Mouse (Mus musculus): Measurements from ENCODE around the gene Tmem183a. TPM values are rescaled to one million over a fixed set of nuclear protein-coding genes. Genes with fewer than 3 reads are reported as not detected.

The Tmem183a gene
- polyA plus RNA-seq, 1 experiment from 2014 or later: 134 TPM

- H3K9ac ChIP-seq: no peak within 1 kb of the TSS
Measured at GRCm38 (mm10) chr1:134332770-134333271, 29.0 kb downstream of the Tmem183a start, which contains the start of gene Ppfia4. Gene Ppfia4, minus strand, starts transcription at chr1:134332928.

GRCm38 (mm10) chr1:134331879-134332635, 29.7 kb downstream of the Tmem183a start:
- WGBS: 60% methylated on average over 20 of the region's 20 CpGs

More at GRCm38 (mm10) chr1:134332770-134333271, 29.0 kb downstream of the Tmem183a start, which contains the start of gene Ppfia4:
- H3K27me3 ChIP-seq (ENCODE audit: control insufficient read depth, insufficient read depth, low read length): no peaks in the 10 kb centered on the region
- no peak for DNase-seq (ENCODE audit: low spot score)
- no peak within 1 kb of the TSS for H3K4me2 ChIP-seq (replicated peaks)
- ATAC-seq (ENCODE audit: low FRiP score): peak; percentile 64; the same call in 1 of the 2 replicates
- H3K4me3 ChIP-seq (replicated peaks; ENCODE audit: low read length): no peak within 1 kb of the TSS
- no peaks in the 10 kb centered on the region for H3K9me3 ChIP-seq (ENCODE audit: control insufficient read depth, low read length)
- no peaks in the 10 kb centered on the region for H3K36me3 ChIP-seq (replicated peaks; ENCODE audit: control insufficient read depth, insufficient read depth)
- 0 out of 2 replicates have a peak, but pooled peaks cover 3% of the 10 kb centered on the region for H3K4me1 ChIP-seq (replicated peaks; ENCODE audit: control insufficient read depth, insufficient read depth, low read length)
- H3K27ac ChIP-seq: no peak within 1 kb of the TSS
- 47% methylated on average over 13 of the region's 13 CpGs for WGBS

DNA sequence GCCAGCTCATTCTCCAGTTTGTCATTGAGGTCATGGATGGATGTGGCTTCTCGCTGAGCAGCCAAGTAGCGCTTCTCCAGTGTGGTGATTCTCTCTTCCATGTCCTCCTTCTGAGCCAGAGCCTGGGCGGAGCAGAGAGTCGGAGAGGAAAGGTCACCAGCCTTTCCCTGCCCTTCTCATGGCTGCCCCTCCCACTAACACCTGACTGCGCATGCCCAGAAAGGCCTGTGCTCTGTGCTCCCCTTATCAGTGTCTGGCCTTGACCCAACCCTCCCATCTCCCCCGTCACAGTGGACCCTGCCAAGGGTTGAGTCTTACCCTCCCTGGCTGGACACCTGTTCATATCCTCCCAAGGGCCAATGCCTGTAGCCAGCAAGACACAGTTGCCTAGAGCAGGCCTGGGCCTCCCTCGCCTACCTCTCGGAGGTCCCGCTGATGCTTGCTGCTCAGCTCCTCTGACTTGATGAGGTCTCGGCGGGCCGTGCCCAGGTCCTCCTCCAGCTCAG, 34.9 kb downstream of the Tmem183a start:
- no peaks in the 10 kb centered on the region for H3K4me1 ChIP-seq (replicated peaks; ENCODE audit: control insufficient read depth, insufficient read depth, low read length)
- no peaks in the 10 kb centered on the region for H3K27me3 ChIP-seq (ENCODE audit: control insufficient read depth, insufficient read depth, low read length)
- H3K36me3 ChIP-seq (replicated peaks; ENCODE audit: control insufficient read depth, insufficient read depth): no peaks in the 10 kb centered on the region
- DNase-seq (ENCODE audit: low spot score): no peak
- H3K9ac ChIP-seq: no peak overlapping the region
- no peak overlapping the region for H3K4me3 ChIP-seq (replicated peaks; ENCODE audit: low read length)
- no peak overlapping the region for H3K4me2 ChIP-seq (replicated peaks)
- H3K9me3 ChIP-seq (ENCODE audit: control insufficient read depth, low read length): no peaks in the 10 kb centered on the region
- no peak for ATAC-seq (ENCODE audit: low FRiP score)
- H3K27ac ChIP-seq: no peak overlapping the region
- WGBS: 90% methylated on average over 12 of the region's 12 CpGs

More at GRCm38 (mm10) chr1:134331879-134332635, 29.7 kb downstream of the Tmem183a start:
- H3K4me3 ChIP-seq (replicated peaks; ENCODE audit: low read length): no peak overlapping the region
- H3K4me2 ChIP-seq (replicated peaks): no peak overlapping the region
- ATAC-seq (ENCODE audit: low FRiP score): no peak
- H3K9me3 ChIP-seq (ENCODE audit: control insufficient read depth, low read length): no peaks in the 10 kb centered on the region
- no peaks in the 10 kb centered on the region for H3K36me3 ChIP-seq (replicated peaks; ENCODE audit: control insufficient read depth, insufficient read depth)
- 0 out of 2 replicates have a peak, but pooled peaks cover 3% of the 10 kb centered on the region for H3K4me1 ChIP-seq (replicated peaks; ENCODE audit: control insufficient read depth, insufficient read depth, low read length)
- peak; percentile 92 for DNase-seq (ENCODE audit: low spot score)
- H3K27ac ChIP-seq: no peak overlapping the region
- H3K27me3 ChIP-seq (ENCODE audit: control insufficient read depth, insufficient read depth, low read length): no peaks in the 10 kb centered on the region
- H3K9ac ChIP-seq: no peak overlapping the region

DNA sequence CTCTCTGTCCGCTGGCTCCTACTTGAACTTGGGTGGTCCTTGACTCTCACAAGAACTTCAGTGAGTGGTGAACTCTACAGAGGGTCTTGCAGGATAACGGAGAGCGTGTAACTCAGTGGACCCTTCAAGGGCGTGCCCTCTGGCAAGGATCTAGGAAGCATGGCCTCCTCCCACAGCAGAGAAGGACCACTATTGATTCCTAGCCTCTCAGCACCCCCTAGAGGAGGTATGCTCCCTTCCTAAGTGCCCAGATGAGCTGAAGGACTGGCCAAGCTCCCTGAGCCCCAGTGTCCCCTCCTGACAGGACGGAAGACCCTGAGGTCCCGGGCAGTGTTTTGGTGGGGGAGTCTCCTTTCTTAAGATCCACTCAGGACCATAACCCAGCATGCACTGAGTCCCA, 39.2 kb downstream of the Tmem183a start:
- H3K27me3 ChIP-seq (ENCODE audit: control insufficient read depth, insufficient read depth, low read length): no peaks in the 10 kb centered on the region
- H3K4me1 ChIP-seq (replicated peaks; ENCODE audit: control insufficient read depth, insufficient read depth, low read length): peaks cover 7% of the 10 kb centered on the region; the same call in 1 of the 2 replicates
- no peak overlapping the region for H3K4me2 ChIP-seq (replicated peaks)
- H3K27ac ChIP-seq: no peak overlapping the region
- no peak for DNase-seq (ENCODE audit: low spot score)
- ATAC-seq (ENCODE audit: low FRiP score): no peak
- peaks cover 4% of the 10 kb centered on the region; the same call in 1 of the 2 replicates for H3K36me3 ChIP-seq (replicated peaks; ENCODE audit: control insufficient read depth, insufficient read depth)
- 89% methylated on average over 6 of the region's 6 CpGs for WGBS
- H3K9me3 ChIP-seq (ENCODE audit: control insufficient read depth, low read length): no peaks in the 10 kb centered on the region
- H3K9ac ChIP-seq: no peak overlapping the region
- no peak overlapping the region for H3K4me3 ChIP-seq (replicated peaks; ENCODE audit: low read length)

- no peak overlapping the region for H3K27ac ChIP-seq
- WGBS: 35% methylated on average over 14 of the region's 14 CpGs
- no peaks in the 10 kb centered on the region for H3K27me3 ChIP-seq (ENCODE audit: control insufficient read depth, insufficient read depth, low read length)
- H3K9me3 ChIP-seq (ENCODE audit: control insufficient read depth, low read length): no peaks in the 10 kb centered on the region
- H3K4me1 ChIP-seq (replicated peaks; ENCODE audit: control insufficient read depth, insufficient read depth, low read length): peaks cover 7% of the 10 kb centered on the region; the same call in 1 of the 2 replicates
- DNase-seq (ENCODE audit: low spot score) (no peak), ATAC-seq (ENCODE audit: low FRiP score) (peak; percentile 67; the same call in 1 of the 2 replicates)
- no peak overlapping the region for H3K4me2 ChIP-seq (replicated peaks)
- H3K9ac ChIP-seq: no peak overlapping the region
- no peak overlapping the region for H3K4me3 ChIP-seq (replicated peaks; ENCODE audit: low read length)
- H3K36me3 ChIP-seq (replicated peaks; ENCODE audit: control insufficient read depth, insufficient read depth): peaks cover 18% of the 10 kb centered on the region; the same call in 1 of the 2 replicates
Measured at GRCm38 (mm10) chr1:134320691-134321301, 41.0 kb downstream of the Tmem183a start.

- H3K27ac ChIP-seq: no peak overlapping the region
- H3K9ac ChIP-seq: no peak overlapping the region
- no peaks in the 10 kb centered on the region for H3K27me3 ChIP-seq (ENCODE audit: control insufficient read depth, insufficient read depth, low read length)
- no peaks in the 10 kb centered on the region for H3K9me3 ChIP-seq (ENCODE audit: control insufficient read depth, low read length)
- H3K4me1 ChIP-seq (replicated peaks; ENCODE audit: control insufficient read depth, insufficient read depth, low read length): peaks cover 7% of the 10 kb centered on the region; the same call in 1 of the 2 replicates
- no peak overlapping the region for H3K4me2 ChIP-seq (replicated peaks)
- DNase-seq (ENCODE audit: low spot score) (no peak), ATAC-seq (ENCODE audit: low FRiP score) (no peak)
- H3K36me3 ChIP-seq (replicated peaks; ENCODE audit: control insufficient read depth, insufficient read depth): peaks cover 18% of the 10 kb centered on the region; the same call in 1 of the 2 replicates
- 71% methylated on average over 5 of the region's 5 CpGs for WGBS
- no peak overlapping the region for H3K4me3 ChIP-seq (replicated peaks; ENCODE audit: low read length)
Measured at GRCm38 (mm10) chr1:134318261-134318660, 43.5 kb downstream of the Tmem183a start.

GRCm38 (mm10) chr1:134316361-134316760, 45.4 kb downstream of the Tmem183a start:
- DNase-seq (ENCODE audit: low spot score): no peak
- 88% methylated on average over 9 of the region's 9 CpGs for WGBS

GRCm38 (mm10) chr1:134315181-134315580, 46.6 kb downstream of the Tmem183a start:
- Histone ChIP-seq H3K9ac (no peak overlapping the region), H3K4me1 (replicated peaks; ENCODE audit: control insufficient read depth, insufficient read depth, low read length) (no peaks in the 10 kb centered on the region), H3K27ac (no peak overlapping the region), H3K4me3 (replicated peaks; ENCODE audit: low read length) (no peak overlapping the region), H3K36me3 (replicated peaks; ENCODE audit: control insufficient read depth, insufficient read depth) (peaks cover 18% of the 10 kb centered on the region; the same call in 1 of the 2 replicates), H3K9me3 (ENCODE audit: control insufficient read depth, low read length) (no peaks in the 10 kb centered on the region), H3K27me3 (ENCODE audit: control insufficient read depth, insufficient read depth, low read length) (no peaks in the 10 kb centered on the region), H3K4me2 (replicated peaks) (no peak overlapping the region)
- no peak for ATAC-seq (ENCODE audit: low FRiP score)
- no peak for DNase-seq (ENCODE audit: low spot score)
- 90% methylated on average over 5 of the region's 5 CpGs for WGBS

More at GRCm38 (mm10) chr1:134316361-134316760, 45.4 kb downstream of the Tmem183a start:
- Histone ChIP-seq H3K4me3 (replicated peaks; ENCODE audit: low read length) (no peak overlapping the region), H3K27ac (no peak overlapping the region), H3K4me1 (replicated peaks; ENCODE audit: control insufficient read depth, insufficient read depth, low read length) (peaks cover 7% of the 10 kb centered on the region; the same call in 1 of the 2 replicates), H3K4me2 (replicated peaks) (no peak overlapping the region), H3K9me3 (ENCODE audit: control insufficient read depth, low read length) (no peaks in the 10 kb centered on the region), H3K36me3 (replicated peaks; ENCODE audit: control insufficient read depth, insufficient read depth) (peaks cover 18% of the 10 kb centered on the region; the same call in 1 of the 2 replicates), H3K9ac (no peak overlapping the region), H3K27me3 (ENCODE audit: control insufficient read depth, insufficient read depth, low read length) (no peaks in the 10 kb centered on the region)
- ATAC-seq (ENCODE audit: low FRiP score): no peak

DNA sequence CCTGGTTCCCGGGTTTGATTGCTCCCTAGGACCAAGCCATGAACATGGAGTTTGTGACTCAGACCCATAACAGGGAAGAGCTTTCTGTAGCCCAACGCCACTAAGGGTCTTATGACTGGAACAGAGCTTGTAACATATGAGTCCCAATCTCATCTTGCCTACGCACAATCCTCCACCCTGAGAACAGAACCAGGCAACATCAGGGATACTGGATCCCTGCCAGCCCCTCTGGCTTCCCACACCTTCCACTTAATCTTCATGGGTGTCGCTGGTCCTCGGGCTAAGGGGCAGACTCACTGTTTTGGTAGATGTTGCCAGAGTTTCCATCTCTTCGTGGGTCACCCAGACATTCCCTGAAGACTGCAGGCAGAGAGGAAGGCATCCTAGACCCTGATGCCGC, 50.0 kb downstream of the Tmem183a start:
- no peaks in the 10 kb centered on the region for H3K9me3 ChIP-seq (ENCODE audit: control insufficient read depth, low read length)
- H3K9ac ChIP-seq: no peak overlapping the region
- no peaks in the 10 kb centered on the region for H3K27me3 ChIP-seq (ENCODE audit: control insufficient read depth, insufficient read depth, low read length)
- no peak overlapping the region for H3K4me2 ChIP-seq (replicated peaks)
- H3K4me1 ChIP-seq (replicated peaks; ENCODE audit: control insufficient read depth, insufficient read depth, low read length): no peaks in the 10 kb centered on the region
- DNase-seq (ENCODE audit: low spot score) (no peak), ATAC-seq (ENCODE audit: low FRiP score) (no peak)
- peaks cover 6% of the 10 kb centered on the region; the same call in 1 of the 2 replicates for H3K36me3 ChIP-seq (replicated peaks; ENCODE audit: control insufficient read depth, insufficient read depth)
- no peak overlapping the region for H3K27ac ChIP-seq
- WGBS: 92% methylated on average over 7 of the region's 7 CpGs
- H3K4me3 ChIP-seq (replicated peaks; ENCODE audit: low read length): no peak overlapping the region

All from hindbrain, embryonic 14.5 days (tissue).